Mouse (Mus musculus) urinary bladder, adult 18-20 months (tissue): Measurements from ENCODE around the gene Olfr958.

ENCODE experiments used
- DNase-seq, 2 experiments: peaks; one replicate each; pipeline ENCODE4 v3.0.0; 2022; ENCODE audit warnings: low spot score in 2 of 2, mixed read lengths in 2 of 2

The Olfr958 gene

GRCm38 (mm10) chr9:39553946-39554345, at the start of gene Olfr958:
Olfr958 (minus strand) TSS chr9:39554054.
- no peak for DNase-seq

GRCm38 (mm10) chr9:39603333-39603845, 49.5 kb upstream of the Olfr958 start:
- no peak for DNase-seq

GRCm38 (mm10) chr9:39602536-39603332, 48.9 kb upstream of the Olfr958 start:
- no peak for DNase-seq

DNA sequence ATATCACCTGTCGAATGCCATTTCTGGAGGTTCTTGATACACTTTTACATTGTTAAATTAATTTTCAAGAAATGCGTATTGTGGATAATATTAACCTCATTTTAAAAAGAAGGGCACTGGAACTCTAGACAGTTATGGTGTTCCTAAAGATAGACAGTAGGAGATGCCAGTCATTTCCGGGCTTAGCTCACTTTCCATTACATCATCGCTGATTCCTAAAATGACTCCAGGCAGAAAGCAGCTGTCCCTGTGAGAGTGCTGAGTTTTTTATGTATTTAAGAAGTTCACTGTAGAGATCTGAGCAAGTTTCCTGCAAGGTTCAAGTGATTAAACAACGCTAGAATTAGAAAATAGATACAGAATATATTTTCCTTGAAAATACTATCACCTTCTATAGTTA, 23.2 kb upstream of the Olfr958 start:
- DNase-seq: no peak

DNA sequence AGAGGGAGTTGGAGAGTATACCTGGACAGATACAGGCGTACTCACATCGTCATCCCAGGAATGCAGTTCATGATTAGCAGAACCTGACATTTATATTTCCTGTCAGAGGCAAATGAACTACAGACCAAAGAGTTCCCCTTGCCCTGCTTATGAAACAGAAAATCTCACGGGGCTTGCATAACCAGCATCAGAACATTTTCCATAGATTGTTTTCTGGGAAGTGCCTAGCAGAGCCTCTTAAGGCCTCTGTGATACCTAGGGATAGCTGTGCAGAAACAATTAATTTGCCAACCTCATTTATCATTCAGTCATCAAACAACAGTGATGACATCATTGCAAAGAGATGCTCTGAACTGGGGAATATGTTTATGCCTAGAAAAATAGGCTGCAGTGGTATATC, 21.6 kb upstream of the Olfr958 start, which contains the start of gene Olfr959:
Olfr959 (minus strand) TSS at position 101 of the 400 bp plus-strand sequence.
- no peak for DNase-seq

DNA sequence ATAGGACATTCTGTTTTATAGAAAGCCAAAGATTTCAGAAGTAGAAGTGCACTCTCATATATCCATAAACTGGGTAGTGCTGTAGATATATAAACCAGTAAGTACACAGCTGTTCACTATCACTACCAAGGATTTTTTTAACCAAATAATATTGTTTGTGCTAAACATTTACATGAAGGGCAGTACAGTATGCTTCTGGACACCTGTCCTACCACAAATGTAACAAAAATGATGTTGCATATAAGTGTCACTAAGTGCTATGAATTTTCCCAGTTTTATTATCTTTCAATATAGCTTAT, 4.4 kb upstream of the Olfr958 start:
- DNase-seq: no peak

- DNase-seq: no peak
Measured at GRCm38 (mm10) chr9:39557529-39558348, 3.9 kb upstream of the Olfr958 start.

DNA sequence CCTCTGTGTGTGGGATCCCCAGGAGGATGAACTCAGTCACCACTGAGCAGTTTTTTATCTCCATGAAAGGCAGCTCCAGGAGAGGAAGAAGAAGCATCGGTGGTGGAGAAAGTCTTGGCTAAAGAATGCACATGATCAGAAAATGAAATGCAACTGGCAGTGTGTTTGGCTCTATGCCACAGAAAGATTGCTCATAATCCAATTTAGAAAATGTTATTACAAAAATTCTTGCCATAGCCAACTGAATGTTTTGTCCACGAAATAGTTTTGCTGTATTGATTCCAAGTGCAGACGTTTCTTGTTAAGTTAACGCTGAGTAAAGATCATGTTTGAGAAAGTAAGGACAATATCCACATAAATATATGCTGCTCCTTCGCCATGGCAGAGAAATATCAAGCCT, 3.0 kb downstream of the Olfr958 start:
- no peak for DNase-seq

DNA sequence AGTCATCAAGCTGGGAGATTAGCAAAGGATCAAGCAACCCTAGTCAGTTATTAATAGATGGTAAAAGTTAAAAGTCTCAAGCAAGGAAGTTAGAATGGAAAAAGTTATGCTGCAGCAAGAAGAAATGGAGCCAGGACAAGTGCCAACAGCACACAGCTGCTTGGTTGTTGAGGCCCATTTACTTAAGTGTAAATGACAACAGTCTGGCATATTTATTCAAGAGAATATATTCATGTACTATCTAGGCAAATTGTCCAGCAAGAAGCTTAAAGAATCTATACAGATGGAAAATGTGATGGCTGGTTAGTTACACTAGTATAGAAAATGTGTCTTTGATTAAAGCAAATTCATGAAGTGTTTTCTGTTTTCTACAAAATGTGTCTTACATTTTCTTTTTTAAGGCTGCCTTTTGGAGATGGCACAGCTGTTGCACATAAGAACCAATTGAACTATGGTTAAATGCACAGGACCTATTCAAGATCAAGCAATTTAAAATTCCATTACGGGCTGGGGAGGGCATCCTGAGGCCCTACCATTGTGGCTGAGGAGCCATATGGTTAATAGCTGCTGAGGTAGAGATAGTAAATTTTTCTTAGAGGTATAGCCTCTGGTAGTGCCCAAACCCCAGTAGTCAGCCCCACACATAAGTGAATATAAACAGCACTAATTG, 30.1 kb downstream of the Olfr958 start:
- no peak for DNase-seq

- DNase-seq: no peak
Measured at GRCm38 (mm10) chr9:39518595-39518994, 35.3 kb downstream of the Olfr958 start.

DNA sequence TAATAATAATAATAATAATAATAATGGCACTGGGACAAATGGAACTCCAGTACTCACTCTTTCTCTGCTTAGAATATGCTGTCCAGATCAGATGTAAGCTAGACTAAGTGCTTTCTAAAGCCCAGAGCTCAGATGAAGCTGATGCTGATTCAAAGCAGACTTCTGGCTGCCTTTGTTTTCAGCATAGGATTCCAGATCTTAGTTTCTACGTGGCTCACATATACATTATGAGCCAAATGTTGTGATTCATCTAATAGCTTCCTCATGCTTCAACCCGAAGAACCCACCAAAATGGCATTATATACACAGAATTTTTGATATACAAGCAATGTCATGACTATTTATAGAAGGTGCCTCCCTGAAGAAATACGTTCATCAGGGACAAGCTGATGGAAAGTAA, 38.3 kb downstream of the Olfr958 start, which contains the start of gene Olfr957:
Olfr957 (minus strand) TSS at position 279 of the 400 bp plus-strand sequence.
- DNase-seq: no peak

DNA sequence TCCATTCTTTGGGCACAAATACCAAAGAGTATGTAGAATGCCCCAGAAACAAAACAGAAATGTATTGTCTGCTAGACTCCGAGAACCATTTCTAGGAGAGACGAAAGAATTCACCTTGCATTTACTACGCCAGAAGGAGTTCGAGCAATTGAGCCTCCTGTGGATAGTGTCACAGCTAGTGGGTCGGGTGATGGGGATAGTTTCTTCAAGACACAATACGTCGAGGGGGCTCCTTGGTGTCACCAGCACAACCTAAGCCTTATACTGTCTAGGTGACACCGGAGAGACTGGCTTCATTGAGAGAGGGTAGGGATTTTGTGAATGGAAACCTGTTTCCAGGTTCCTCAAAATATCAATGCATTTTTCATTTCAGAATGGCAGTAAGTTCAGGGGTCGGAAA, 44.4 kb downstream of the Olfr958 start:
- DNase-seq: no peak

GRCm38 (mm10) chr9:39508998-39509397, 44.9 kb downstream of the Olfr958 start:
- no peak for DNase-seq
